Mouse (Mus musculus) lung, embryonic 14.5 days (tissue): ENCODE data around the gene Tfcp2l1. TPM values are rescaled to one million over a fixed set of nuclear protein-coding genes. Genes with fewer than 3 reads are reported as not detected.

Experiments
- ATAC-seq: fragments of 200-750 bp; cut with Nextera tagmentation; 2 replicates; pipeline ENCODE4 v1.8.0; 2017; ENCODE audit warnings: mild to moderate bottlenecking, moderate TSS enrichment, moderate library complexity; ENCODE audit not compliant: insufficient read depth
- DNase-seq: peaks from one replicate; pipeline ENCODE4 v3.0.0-alpha.2; 2015
- H3K27ac ChIP-seq: fragments of 300-500 bp; sonication (generic); 2 replicates; pipeline ENCODE4 v1.5.1; 2014; ENCODE audit warnings: low read depth, mild to moderate bottlenecking, moderate library complexity
- H3K27me3 ChIP-seq: fragments of 300-500 bp; sonication (generic); 2 replicates; pipeline ENCODE4 v1.6.1; 2014; ENCODE audit warnings: low read length, control low read depth; ENCODE audit not compliant: insufficient read depth
- H3K36me3 ChIP-seq: fragments of 300-500 bp; sonication (generic); 2 replicates; pipeline ENCODE4 v1.6.1; 2014; ENCODE audit warnings: control low read depth; ENCODE audit not compliant: insufficient read depth
- H3K4me1 ChIP-seq: fragments of 300-500 bp; sonication (generic); 2 replicates; pipeline ENCODE4 v1.6.1; 2014; ENCODE audit warnings: antibody characterized with exemption, control low read depth; ENCODE audit not compliant: insufficient read depth
- H3K4me2 ChIP-seq: fragments of 300-500 bp; sonication (generic); 2 replicates; pipeline ENCODE4 v1.6.1; 2014; ENCODE audit warnings: mild to moderate bottlenecking
- H3K4me3 ChIP-seq: fragments of 300-500 bp; sonication (generic); 2 replicates; pipeline ENCODE4 v1.5.1; 2014; ENCODE audit warnings: low read depth, low read length
- H3K9ac ChIP-seq: fragments of 300-500 bp; sonication (generic); 2 replicates; pipeline ENCODE4 v1.6.1; 2014
- H3K9me3 ChIP-seq: fragments of 300-500 bp; sonication (generic); 2 replicates; pipeline ENCODE4 v1.6.1; 2016; ENCODE audit warnings: low read depth, low read length, control low read depth
- CTCF ChIP-seq: IDR thresholded peaks from 2 replicates; pipeline ENCODE4 v1.5.1; 2016; ENCODE audit warnings: antibody characterized with exemption, low read depth
- WGBS: fragments of 180-500 bp; shearing (Covaris S2); extraction: QIAGEN DNeasy Blood & Tissue Kit; methylation state at CpG from one replicate; pipeline ENCODE4 v1.1.7; 2014; 5-methylcytosine and 5-hydroxymethylcytosine counted together
- polyA plus RNA-seq: library from polyadenylated mRNA; unstranded; fragments of >200 nt; fragmentation: Nextera tagmentation; extraction: Ambion mirVana; gene quantifications from 2 replicates; pipeline ENCODE4 v1.2.1, GENCODE M21; 2014

Tfcp2l1 gene
- polyA plus RNA-seq, 1 experiment from 2014 or later = 1.4 TPM

GRCm38 (mm10) chr1:118658716-118659115, 31.0 kb downstream of the Tfcp2l1 start:
- ATAC-seq (no peak), DNase-seq (no peak)
- WGBS = 69% methylated on average over 6 of the region's 6 CpGs
- Histone ChIP-seq H3K27ac (no peak overlapping the region), H3K4me2 (no peak overlapping the region), H3K27me3 (no peaks in the 10 kb centered on the region), H3K9me3 (no peaks in the 10 kb centered on the region), H3K9ac (no peak overlapping the region), H3K36me3 (no peaks in the 10 kb centered on the region), H3K4me1 (peaks cover 8% of the 10 kb centered on the region; the same call in 1 of the 2 replicates), H3K4me3 (no peak overlapping the region)
- no peak for TF ChIP-seq CTCF

- Histone ChIP-seq H3K4me3 (no peak overlapping the region), H3K36me3 (no peaks in the 10 kb centered on the region), H3K27ac (peak overlapping the region; percentile 42; the same call in 1 of the 2 replicates), H3K9ac (no peak overlapping the region), H3K4me1 (peaks cover 8% of the 10 kb centered on the region; the same call in 1 of the 2 replicates), H3K27me3 (no peaks in the 10 kb centered on the region), H3K9me3 (no peaks in the 10 kb centered on the region), H3K4me2 (no peak overlapping the region)
- ATAC-seq = peak; percentile 62; the same call in 1 of the 2 replicates
- no peak for TF ChIP-seq CTCF
- peak; percentile 43 for DNase-seq
- WGBS = 22% methylated on average over 3 of the region's 3 CpGs
Observed at GRCm38 (mm10) chr1:118660880-118661465, 33.2 kb downstream of the Tfcp2l1 start.

GRCm38 (mm10) chr1:118663062-118663461, 35.3 kb downstream of the Tfcp2l1 start:
- no peak for DNase-seq
- Histone ChIP-seq H3K9me3 (no peaks in the 10 kb centered on the region), H3K36me3 (no peaks in the 10 kb centered on the region), H3K9ac (no peak overlapping the region), H3K4me1 (peaks cover 8% of the 10 kb centered on the region; the same call in 1 of the 2 replicates), H3K4me2 (no peak overlapping the region), H3K27ac (no peak overlapping the region), H3K27me3 (no peaks in the 10 kb centered on the region), H3K4me3 (no peak overlapping the region)
- WGBS = 59% methylated on average over 1 of the region's 1 CpGs
- no peak for ATAC-seq
- no peak for TF ChIP-seq CTCF

GRCm38 (mm10) chr1:118667536-118667935, 39.8 kb downstream of the Tfcp2l1 start:
- H3K9me3 ChIP-seq = no peaks in the 10 kb centered on the region
- H3K27me3 ChIP-seq = no peaks in the 10 kb centered on the region
- H3K9ac ChIP-seq = no peak overlapping the region
- no peak for TF ChIP-seq CTCF
- H3K4me1 ChIP-seq = no peaks in the 10 kb centered on the region
- no peak overlapping the region for H3K27ac ChIP-seq
- H3K36me3 ChIP-seq = no peaks in the 10 kb centered on the region
- no peak for ATAC-seq
- DNase-seq = no peak
- H3K4me2 ChIP-seq = no peak overlapping the region
- no peak overlapping the region for H3K4me3 ChIP-seq

GRCm38 (mm10) chr1:118672196-118672595, 44.5 kb downstream of the Tfcp2l1 start:
- H3K27ac ChIP-seq = no peak overlapping the region
- no peak overlapping the region for H3K9ac ChIP-seq
- H3K27me3 ChIP-seq = no peaks in the 10 kb centered on the region
- TF ChIP-seq CTCF = no peak
- H3K9me3 ChIP-seq = no peaks in the 10 kb centered on the region
- H3K36me3 ChIP-seq = no peaks in the 10 kb centered on the region
- ATAC-seq (no peak), DNase-seq (no peak)
- no peak overlapping the region for H3K4me2 ChIP-seq
- WGBS = 56% methylated on average over 8 of the region's 8 CpGs
- no peak overlapping the region for H3K4me3 ChIP-seq
- H3K4me1 ChIP-seq = no peaks in the 10 kb centered on the region

GRCm38 (mm10) chr1:118674176-118674575, 46.4 kb downstream of the Tfcp2l1 start:
- Histone ChIP-seq H3K4me3 (no peak overlapping the region), H3K27ac (no peak overlapping the region), H3K9me3 (no peaks in the 10 kb centered on the region), H3K4me2 (no peak overlapping the region), H3K27me3 (no peaks in the 10 kb centered on the region), H3K36me3 (no peaks in the 10 kb centered on the region), H3K4me1 (no peaks in the 10 kb centered on the region), H3K9ac (no peak overlapping the region)
- TF ChIP-seq CTCF = no peak
- 81% methylated on average over 4 of the region's 4 CpGs for WGBS
- ATAC-seq (no peak), DNase-seq (no peak)

- no peak for ATAC-seq
- 66% methylated on average over 1 of the region's 1 CpGs for WGBS
- H3K36me3 ChIP-seq = no peaks in the 10 kb centered on the region
Observed at GRCm38 (mm10) chr1:118681980-118682379, 54.2 kb downstream of the Tfcp2l1 start.

More at GRCm38 (mm10) chr1:118681980-118682379, 54.2 kb downstream of the Tfcp2l1 start:
- H3K4me2 ChIP-seq = no peak overlapping the region
- H3K9me3 ChIP-seq = no peaks in the 10 kb centered on the region
- no peak for DNase-seq
- no peak overlapping the region for H3K9ac ChIP-seq
- no peak for TF ChIP-seq CTCF
- H3K27ac ChIP-seq = no peak overlapping the region
- H3K4me1 ChIP-seq = no peaks in the 10 kb centered on the region
- no peak overlapping the region for H3K4me3 ChIP-seq
- no peaks in the 10 kb centered on the region for H3K27me3 ChIP-seq
